Mouse (Mus musculus) cerebellum, adult 2 months (tissue): ENCODE measurements around the gene Asic1.

Experiments used
- CTCF ChIP-seq: fragments of 200-500 bp; IDR thresholded peaks from 2 replicates; pipeline ENCODE4 v1.5.1; 2011; ENCODE audit warnings: low read depth, mild to moderate bottlenecking, control low read depth, low read length, moderate library complexity, borderline replicate concordance; ENCODE audit not compliant: insufficient read depth
- POLR2A ChIP-seq: fragments of 200-500 bp; IDR thresholded peaks from 2 replicates; pipeline ENCODE4 v1.6.1; 2011; ENCODE audit warnings: low read length, control low read depth, borderline replicate concordance; ENCODE audit not compliant: insufficient read depth

GRCm38 (mm10) chr15:99664600-99665451 lies 5.3 kb upstream of the Asic1 start:
- peak; percentile 22; the same call in 1 of the 2 replicates for TF ChIP-seq POLR2A
- no peak for TF ChIP-seq CTCF
